Mouse (Mus musculus) liver, embryonic 11.5 days (tissue): ENCODE data around the gene Fam160b1. TPM values are rescaled to one million over a fixed set of nuclear protein-coding genes. Genes with fewer than 3 reads are reported as not detected.

Source experiments
- ATAC-seq: fragments of 200-750 bp; cut with Nextera tagmentation; replicated peaks from 2 replicates; pipeline ENCODE4 v1.8.0; 2017; ENCODE audit warnings: moderate number of reproducible peaks, mild to moderate bottlenecking, moderate TSS enrichment, moderate library complexity; ENCODE audit not compliant: low FRiP score
- DNase-seq: peaks from one replicate; pipeline ENCODE4 v3.0.0-alpha.2; 2017; ENCODE audit warnings: low spot score
- H3K27ac ChIP-seq: fragments of 300-500 bp; sonication (generic); 2 replicates; pipeline ENCODE4 v1.5.1; 2014; ENCODE audit warnings: mild to moderate bottlenecking, low read depth, low read length, control low read depth
- H3K27me3 ChIP-seq: fragments of 300-500 bp; sonication (generic); replicated peaks from 2 replicates; pipeline ENCODE4 v1.6.1; 2014; ENCODE audit warnings: low read length, mixed read lengths; ENCODE audit not compliant: control insufficient read depth, insufficient read depth
- H3K36me3 ChIP-seq: fragments of 300-500 bp; sonication (generic); 2 replicates; pipeline ENCODE4 v1.6.1; 2014; ENCODE audit warnings: mild to moderate bottlenecking, low read length, moderate library complexity, mixed read lengths; ENCODE audit not compliant: control insufficient read depth, insufficient read depth
- H3K4me1 ChIP-seq: fragments of 300-500 bp; sonication (generic); replicated peaks from 2 replicates; pipeline ENCODE4 v1.6.1; 2014; ENCODE audit warnings: low read length, mixed read lengths; ENCODE audit not compliant: control insufficient read depth, insufficient read depth
- H3K4me2 ChIP-seq: fragments of 300-500 bp; sonication (generic); 2 replicates; pipeline ENCODE4 v1.6.1; 2014; ENCODE audit warnings: mild to moderate bottlenecking, control low read depth, moderate library complexity
- H3K4me3 ChIP-seq: fragments of 300-500 bp; sonication (generic); 2 replicates; pipeline ENCODE4 v1.5.1; 2014; ENCODE audit warnings: low read depth, low read length, control low read depth
- H3K9ac ChIP-seq: fragments of 300-500 bp; sonication (generic); 2 replicates; pipeline ENCODE4 v1.6.1; 2014; ENCODE audit warnings: low read depth, low read length, control low read depth
- H3K9me3 ChIP-seq: fragments of 300-500 bp; sonication (generic); 2 replicates; pipeline ENCODE4 v1.6.1; 2016; ENCODE audit warnings: low read length, inconsistent platforms, mixed read lengths; ENCODE audit not compliant: control insufficient read depth
- WGBS: fragments of 180-500 bp; shearing (Covaris S2); extraction: QIAGEN DNeasy Blood & Tissue Kit; methylation state at CpG from one replicate; pipeline ENCODE4 v1.1.7; 2014; 5-methylcytosine and 5-hydroxymethylcytosine counted together
- polyA plus RNA-seq: library from polyadenylated mRNA; unstranded; fragments of >200 nt; fragmentation: Nextera tagmentation; extraction: Ambion mirVana; gene quantifications from 2 replicates; pipeline ENCODE4 v1.2.1, GENCODE M21; 2014

Fam160b1 gene
- polyA plus RNA-seq, 1 experiment from 2014 or later, result 11.9 TPM

DNA sequence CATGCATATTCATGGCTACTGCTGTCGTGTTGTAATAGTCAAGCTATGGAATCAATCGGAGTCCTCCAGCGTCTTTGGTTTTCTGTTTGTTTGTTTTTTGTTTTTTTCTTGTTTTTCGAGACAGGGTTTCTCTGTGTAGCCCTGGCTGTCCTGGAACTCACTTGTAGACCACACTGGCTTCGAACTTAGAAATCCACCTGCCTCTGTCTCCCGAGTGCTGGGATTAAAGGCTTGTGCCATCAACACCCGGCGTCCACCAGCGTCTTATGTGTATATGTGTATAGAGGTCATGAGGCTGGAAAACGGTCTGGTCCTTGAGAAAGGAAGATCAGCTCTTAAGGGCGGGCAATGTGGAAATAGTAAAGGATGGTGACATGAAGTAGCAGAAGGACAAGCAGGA, 6.4 kb upstream of the Fam160b1 start:
- no peaks in the 10 kb centered on the region for H3K9me3 ChIP-seq
- DNase-seq, result no peak
- ATAC-seq, result no peak
- no peak overlapping the region for H3K9ac ChIP-seq
- 93% methylated on average over 11 of the region's 11 CpGs for WGBS
- no peak overlapping the region for H3K4me2 ChIP-seq
- H3K36me3 ChIP-seq, result peaks cover 3% of the 10 kb centered on the region; the same call in 1 of the 2 replicates
- no peak overlapping the region for H3K4me3 ChIP-seq
- no peaks in the 10 kb centered on the region for H3K27me3 ChIP-seq
- no peak overlapping the region for H3K27ac ChIP-seq
- peaks cover 28% of the 10 kb centered on the region for H3K4me1 ChIP-seq

GRCm38 (mm10) chr19:57354715-57355114, 5.8 kb upstream of the Fam160b1 start:
- no peaks in the 10 kb centered on the region for H3K27me3 ChIP-seq
- H3K9ac ChIP-seq, result no peak overlapping the region
- peaks cover 3% of the 10 kb centered on the region; the same call in 1 of the 2 replicates for H3K36me3 ChIP-seq
- H3K4me2 ChIP-seq, result no peak overlapping the region
- H3K27ac ChIP-seq, result no peak overlapping the region
- DNase-seq (no peak), ATAC-seq (no peak)
- no peak overlapping the region for H3K4me3 ChIP-seq
- H3K4me1 ChIP-seq, result peaks cover 31% of the 10 kb centered on the region
- WGBS, result 74% methylated on average over 6 of the region's 6 CpGs
- no peaks in the 10 kb centered on the region for H3K9me3 ChIP-seq

DNA sequence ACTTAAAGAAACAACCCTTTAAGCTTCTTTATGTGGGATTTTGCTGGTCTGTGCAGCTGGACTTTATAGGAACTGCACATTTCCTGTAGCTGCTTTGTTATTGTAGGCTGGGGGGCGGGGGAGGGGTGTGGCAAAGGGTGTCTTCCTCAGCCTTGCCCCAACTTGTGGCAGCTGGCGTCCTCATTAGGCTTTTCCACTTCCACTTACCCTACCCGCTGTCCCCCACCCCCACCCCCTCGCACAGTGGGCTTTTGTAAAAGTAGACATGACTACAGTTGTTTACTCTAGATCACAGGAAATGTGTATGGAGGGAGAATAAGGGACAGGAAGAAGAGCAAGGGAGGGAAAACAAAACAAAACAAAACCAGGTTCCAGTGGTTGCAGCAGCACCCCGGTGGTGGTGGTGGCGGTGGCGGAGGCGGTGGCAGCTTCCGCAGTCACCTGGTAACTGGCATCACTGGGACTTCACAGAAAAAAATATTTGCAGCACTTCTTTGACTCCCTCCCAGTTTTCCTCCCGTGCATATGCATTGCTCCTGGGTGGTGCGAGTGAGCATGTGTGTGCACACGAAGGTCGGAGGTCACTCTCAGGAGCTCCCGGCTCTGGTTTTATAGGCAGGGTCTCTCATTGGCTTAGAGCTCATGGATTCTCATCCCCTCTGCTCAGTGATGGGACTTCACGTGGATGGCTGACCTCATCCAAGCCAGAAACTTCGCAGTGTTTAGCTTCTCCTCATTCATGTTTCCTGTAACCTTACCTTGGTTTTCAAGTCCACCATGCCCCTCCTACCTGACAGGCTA, 4.8 kb upstream of the Fam160b1 start:
- no peak overlapping the region for H3K9ac ChIP-seq
- WGBS, result 69% methylated on average over 16 of the region's 16 CpGs
- peaks cover 33% of the 10 kb centered on the region for H3K4me1 ChIP-seq
- no peaks in the 10 kb centered on the region for H3K27me3 ChIP-seq
- DNase-seq, result no peak
- peak overlapping the region; percentile 29 for H3K4me2 ChIP-seq
- peaks cover 3% of the 10 kb centered on the region; the same call in 1 of the 2 replicates for H3K36me3 ChIP-seq
- ATAC-seq, result no peak
- no peak overlapping the region for H3K4me3 ChIP-seq
- H3K9me3 ChIP-seq, result no peaks in the 10 kb centered on the region
- H3K27ac ChIP-seq, result 0 out of 2 replicates have a peak overlapping the region, but pooled peaks have one; percentile 3

DNA sequence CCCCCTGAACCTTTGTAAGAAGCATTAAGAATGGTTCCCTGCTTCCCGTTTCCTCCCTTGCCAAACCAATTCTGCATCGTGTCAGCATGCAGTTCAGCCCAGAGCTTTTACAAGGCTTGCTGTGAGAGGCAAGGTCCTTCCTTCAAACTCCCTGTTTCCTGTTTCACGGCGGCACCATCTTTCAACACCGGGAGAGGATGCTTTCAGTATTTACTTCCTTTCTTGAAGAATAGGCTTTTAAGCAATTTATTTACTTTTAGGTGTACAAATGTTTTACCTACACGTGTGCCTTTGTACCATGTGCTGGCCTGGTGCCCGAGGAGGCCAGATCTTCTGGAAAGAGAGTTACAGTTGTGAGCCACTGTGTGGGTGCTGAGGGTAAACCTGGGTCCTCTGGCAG, 4.2 kb upstream of the Fam160b1 start:
- WGBS, result 64% methylated on average over 7 of the region's 7 CpGs
- H3K27ac ChIP-seq, result 0 out of 2 replicates have a peak overlapping the region, but pooled peaks have one; percentile 3
- H3K4me2 ChIP-seq, result peak overlapping the region; percentile 29; the same call in 1 of the 2 replicates

DNA sequence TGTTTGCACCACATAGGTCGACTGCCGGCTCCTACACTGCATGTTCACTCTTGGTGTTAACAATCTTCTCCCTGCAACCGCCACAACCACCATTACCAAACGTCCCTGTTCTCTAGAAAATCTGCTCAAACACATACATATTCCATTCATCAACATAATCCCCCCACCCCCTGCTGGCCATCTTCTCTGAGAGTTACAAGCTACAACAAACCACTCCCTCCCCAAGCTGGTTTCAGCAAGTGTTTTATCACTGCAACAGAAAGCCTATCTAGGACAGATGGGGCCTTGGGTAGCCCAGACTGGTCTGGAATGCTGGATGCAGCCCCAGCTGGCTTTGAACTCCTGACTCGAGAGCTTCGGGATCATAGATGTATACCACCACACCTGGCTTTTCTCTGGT, 3.2 kb upstream of the Fam160b1 start:
- WGBS, result 83% methylated on average over 6 of the region's 6 CpGs
- H3K9ac ChIP-seq, result no peak overlapping the region
- no peaks in the 10 kb centered on the region for H3K27me3 ChIP-seq
- DNase-seq (peak; percentile 30), ATAC-seq (no peak)
- peaks cover 33% of the 10 kb centered on the region for H3K4me1 ChIP-seq
- H3K27ac ChIP-seq, result no peak overlapping the region
- H3K4me2 ChIP-seq, result no peak overlapping the region
- no peaks in the 10 kb centered on the region for H3K9me3 ChIP-seq
- H3K4me3 ChIP-seq, result no peak overlapping the region
- H3K36me3 ChIP-seq, result peaks cover 3% of the 10 kb centered on the region; the same call in 1 of the 2 replicates

More for the DNA sequence above, 4.2 kb upstream of the Fam160b1 start:
- peaks cover 3% of the 10 kb centered on the region; the same call in 1 of the 2 replicates for H3K36me3 ChIP-seq
- H3K27me3 ChIP-seq, result no peaks in the 10 kb centered on the region
- H3K9me3 ChIP-seq, result no peaks in the 10 kb centered on the region
- no peak for DNase-seq
- H3K4me1 ChIP-seq, result peaks cover 33% of the 10 kb centered on the region
- H3K4me3 ChIP-seq, result no peak overlapping the region
- ATAC-seq, result no peak
- H3K9ac ChIP-seq, result no peak overlapping the region

DNA sequence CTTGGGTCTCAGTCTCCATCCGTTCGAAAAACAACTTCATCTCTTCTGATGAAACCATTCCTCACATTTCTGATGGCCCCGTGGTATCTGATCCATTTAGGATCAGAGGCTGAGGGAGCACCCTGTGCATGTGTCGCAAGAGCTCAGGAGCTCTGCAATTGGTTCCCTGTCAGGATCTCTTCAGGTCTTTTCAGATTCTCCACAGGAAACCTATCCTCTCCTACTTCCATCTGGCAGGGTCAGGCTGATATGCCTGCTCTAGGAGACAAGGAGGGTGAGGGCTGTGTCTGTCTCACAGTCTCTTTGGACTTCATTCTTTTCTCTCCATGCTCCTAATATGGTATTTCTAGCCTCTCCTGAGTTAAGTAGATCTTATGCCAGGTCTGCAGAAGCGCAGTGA, 2.7 kb upstream of the Fam160b1 start:
- Histone ChIP-seq H3K9ac (peak overlapping the region; percentile 34; the same call in 1 of the 2 replicates), H3K36me3 (peaks cover 3% of the 10 kb centered on the region; the same call in 1 of the 2 replicates), H3K4me1 (peaks cover 38% of the 10 kb centered on the region), H3K4me3 (peak overlapping the region; percentile 24), H3K4me2 (peak overlapping the region; percentile 65), H3K27me3 (no peaks in the 10 kb centered on the region), H3K27ac (peak overlapping the region; percentile 11; the same call in 1 of the 2 replicates), H3K9me3 (no peaks in the 10 kb centered on the region)
- DNase-seq, result peak; percentile 24
- ATAC-seq, result no peak
- WGBS, result 89% methylated on average over 5 of the region's 5 CpGs

DNA sequence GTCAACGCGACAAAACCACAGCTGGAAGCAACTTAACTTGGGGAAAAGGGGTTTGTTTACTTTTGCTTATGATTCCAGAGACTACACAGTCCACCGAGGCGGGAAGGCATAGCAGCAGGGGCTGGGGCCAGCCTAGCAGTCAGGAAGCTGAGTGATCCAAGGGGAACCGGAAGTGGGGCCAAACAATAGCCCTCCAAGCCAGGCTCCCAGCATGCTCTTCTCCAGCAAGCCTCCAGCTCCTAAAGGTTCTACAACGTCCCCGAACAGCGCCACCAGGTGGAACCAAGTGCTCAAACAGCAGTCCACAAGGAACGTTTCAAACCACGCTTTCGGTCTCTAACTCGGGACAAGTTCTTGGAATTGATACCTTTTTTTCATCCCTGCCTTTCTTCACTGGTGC, 2.2 kb upstream of the Fam160b1 start:
- H3K4me1 ChIP-seq, result peaks cover 42% of the 10 kb centered on the region
- H3K9ac ChIP-seq, result peak overlapping the region; percentile 34

GRCm38 (mm10) chr19:57358836-57359598, 1.5 kb upstream of the Fam160b1 start:
- peaks cover 3% of the 10 kb centered on the region; the same call in 1 of the 2 replicates for H3K36me3 ChIP-seq
- H3K9me3 ChIP-seq, result no peaks in the 10 kb centered on the region
- DNase-seq (no peak), ATAC-seq (no peak)
- H3K27me3 ChIP-seq, result no peaks in the 10 kb centered on the region
- peaks cover 49% of the 10 kb centered on the region for H3K4me1 ChIP-seq
- WGBS, result 89% methylated on average over 20 of the region's 20 CpGs
- peak overlapping the region; percentile 87 for H3K4me3 ChIP-seq
- peak overlapping the region; percentile 67 for H3K9ac ChIP-seq
- H3K27ac ChIP-seq, result no peak overlapping the region
- peak overlapping the region; percentile 65 for H3K4me2 ChIP-seq

More for the DNA sequence above, 2.2 kb upstream of the Fam160b1 start:
- 64% methylated on average over 12 of the region's 12 CpGs for WGBS
- H3K27ac ChIP-seq, result peak overlapping the region; percentile 11; the same call in 1 of the 2 replicates
- no peaks in the 10 kb centered on the region for H3K9me3 ChIP-seq
- H3K4me3 ChIP-seq, result peak overlapping the region; percentile 87
- H3K27me3 ChIP-seq, result no peaks in the 10 kb centered on the region
- peaks cover 3% of the 10 kb centered on the region; the same call in 1 of the 2 replicates for H3K36me3 ChIP-seq
- no peak for DNase-seq
- H3K4me2 ChIP-seq, result peak overlapping the region; percentile 65
- ATAC-seq, result no peak
